Mouse (Mus musculus): ENCODE measurements at regions not wholly inside any gene's neighbourhood (a gene's known extent, or its start where the extent isn't known, plus 50 kb on each side); places are given as distances from the start of the nearest gene placed in this dataset.

DNA sequence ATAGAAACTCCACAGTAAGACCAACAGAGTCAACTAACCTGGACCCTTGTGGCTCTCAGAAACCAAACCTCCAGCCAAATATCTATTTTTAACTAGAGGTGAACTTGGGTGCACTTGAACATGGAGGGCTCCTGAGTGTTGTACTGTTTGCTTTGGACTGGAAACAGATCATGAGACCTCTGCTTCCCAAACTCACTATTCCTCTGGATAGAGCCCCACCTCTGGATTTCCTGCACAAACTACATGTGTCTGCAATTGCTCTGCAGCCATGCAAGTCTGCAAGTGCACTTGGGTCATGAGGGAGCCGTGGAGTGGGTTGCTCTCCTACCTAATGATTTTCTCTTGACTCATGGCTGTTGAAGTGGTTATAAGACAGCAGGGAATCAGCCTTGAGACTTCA, 759.9 kb upstream of the Fam160b2 start:
- Histone ChIP-seq H3K9me3 (no peaks in the 10 kb centered on the region), H3K4me2 (no peak overlapping the region), H3K27ac (replicated peaks) (no peak overlapping the region), H3K9ac (no peak overlapping the region), H3K27me3 (replicated peaks) (no peaks in the 10 kb centered on the region), H3K4me3 (no peak overlapping the region), H3K36me3 (no peaks in the 10 kb centered on the region), H3K4me1 (no peaks in the 10 kb centered on the region)
- ATAC-seq (ENCODE audit: extremely low read depth, insufficient number of reproducible peaks, low FRiP score, low TSS enrichment), result no peak
- WGBS, result 76% methylated on average over 1 of the region's 1 CpGs

DNA sequence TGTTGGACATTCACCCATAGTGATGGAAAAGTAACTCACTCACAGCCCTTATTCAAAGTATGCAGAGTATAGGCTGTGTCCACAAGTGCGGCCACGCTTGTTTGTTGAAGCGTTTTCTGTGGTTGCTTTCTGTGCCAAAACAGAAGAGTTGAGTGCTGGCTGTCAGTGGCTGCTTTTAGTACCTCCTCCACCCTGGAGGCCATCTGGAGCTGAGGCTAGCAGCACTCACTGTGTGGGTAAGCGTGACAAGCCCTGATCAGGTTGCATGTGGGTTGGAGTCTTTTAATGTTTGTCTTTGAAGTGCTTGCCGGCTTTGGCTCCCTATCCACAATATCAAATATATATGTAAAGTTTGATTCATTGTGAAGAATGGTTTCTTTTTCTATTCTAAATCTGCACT, 738.6 kb upstream of the Fam160b2 start:
- Histone ChIP-seq H3K36me3 (no peaks in the 10 kb centered on the region), H3K4me3 (no peak overlapping the region), H3K4me2 (no peak overlapping the region), H3K27ac (replicated peaks) (no peak overlapping the region), H3K9me3 (no peaks in the 10 kb centered on the region), H3K27me3 (replicated peaks) (no peaks in the 10 kb centered on the region), H3K4me1 (no peaks in the 10 kb centered on the region), H3K9ac (no peak overlapping the region)
- WGBS, result 74% methylated on average over 5 of the region's 5 CpGs
- ATAC-seq (ENCODE audit: extremely low read depth, insufficient number of reproducible peaks, low FRiP score, low TSS enrichment), result no peak

DNA sequence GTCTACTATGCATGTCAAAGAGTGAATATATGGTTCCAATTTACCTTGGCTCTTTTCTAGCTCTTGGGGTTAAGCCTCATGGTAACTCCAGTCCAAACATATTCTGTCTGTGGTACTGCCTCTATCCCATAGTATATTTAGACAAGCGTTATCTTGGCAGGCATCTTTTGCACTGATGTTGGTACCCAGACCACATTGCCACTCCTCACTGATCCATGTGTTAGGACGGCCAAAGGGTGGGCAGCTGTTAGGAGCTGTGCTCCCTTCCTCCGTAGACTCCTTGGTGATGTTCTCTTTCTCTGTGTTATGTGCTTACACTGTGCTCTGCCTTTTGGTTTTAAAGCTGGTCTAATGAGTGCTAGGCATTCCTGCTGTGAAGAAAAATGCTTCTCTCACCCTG, 737.3 kb upstream of the Fam160b2 start:
- WGBS, result 75% methylated on average over 3 of the region's 3 CpGs
- no peak overlapping the region for H3K4me3 ChIP-seq

DNA sequence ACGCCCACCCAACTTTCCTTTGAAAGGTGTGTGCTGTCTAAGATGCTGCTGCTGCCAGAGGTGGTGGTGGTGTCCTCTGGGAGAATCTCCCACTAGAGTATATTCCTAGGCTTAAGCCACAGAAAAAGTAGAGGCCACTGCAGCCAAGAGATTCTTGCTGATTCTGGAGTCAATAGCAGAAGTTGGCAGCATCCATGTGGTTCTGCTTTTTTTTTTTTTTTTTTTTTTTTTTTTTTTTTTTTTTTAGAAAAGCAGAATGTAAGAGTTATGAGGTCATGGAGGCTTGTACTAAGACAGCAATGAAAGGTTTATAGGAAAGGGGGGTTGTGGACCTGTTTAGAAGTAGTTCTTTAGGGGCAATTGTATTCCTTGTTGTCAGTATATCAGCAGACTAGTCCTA, 734.4 kb upstream of the Fam160b2 start:
- H3K36me3 ChIP-seq, result no peaks in the 10 kb centered on the region
- H3K9ac ChIP-seq, result no peak overlapping the region
- H3K4me1 ChIP-seq, result no peaks in the 10 kb centered on the region
- no peak for ATAC-seq (ENCODE audit: extremely low read depth, insufficient number of reproducible peaks, low FRiP score, low TSS enrichment)
- no peak overlapping the region for H3K4me2 ChIP-seq
- no peaks in the 10 kb centered on the region for H3K27me3 ChIP-seq (replicated peaks)
- no peak overlapping the region for H3K4me3 ChIP-seq
- H3K9me3 ChIP-seq, result no peaks in the 10 kb centered on the region
- WGBS, result 69% methylated on average over 1 of the region's 1 CpGs
- no peak overlapping the region for H3K27ac ChIP-seq (replicated peaks)

More for the DNA sequence above, 737.3 kb upstream of the Fam160b2 start:
- H3K4me2 ChIP-seq, result no peak overlapping the region
- H3K36me3 ChIP-seq, result no peaks in the 10 kb centered on the region
- no peak overlapping the region for H3K27ac ChIP-seq (replicated peaks)
- H3K27me3 ChIP-seq (replicated peaks), result no peaks in the 10 kb centered on the region
- ATAC-seq (ENCODE audit: extremely low read depth, insufficient number of reproducible peaks, low FRiP score, low TSS enrichment), result no peak
- no peaks in the 10 kb centered on the region for H3K4me1 ChIP-seq
- no peaks in the 10 kb centered on the region for H3K9me3 ChIP-seq
- H3K9ac ChIP-seq, result no peak overlapping the region

DNA sequence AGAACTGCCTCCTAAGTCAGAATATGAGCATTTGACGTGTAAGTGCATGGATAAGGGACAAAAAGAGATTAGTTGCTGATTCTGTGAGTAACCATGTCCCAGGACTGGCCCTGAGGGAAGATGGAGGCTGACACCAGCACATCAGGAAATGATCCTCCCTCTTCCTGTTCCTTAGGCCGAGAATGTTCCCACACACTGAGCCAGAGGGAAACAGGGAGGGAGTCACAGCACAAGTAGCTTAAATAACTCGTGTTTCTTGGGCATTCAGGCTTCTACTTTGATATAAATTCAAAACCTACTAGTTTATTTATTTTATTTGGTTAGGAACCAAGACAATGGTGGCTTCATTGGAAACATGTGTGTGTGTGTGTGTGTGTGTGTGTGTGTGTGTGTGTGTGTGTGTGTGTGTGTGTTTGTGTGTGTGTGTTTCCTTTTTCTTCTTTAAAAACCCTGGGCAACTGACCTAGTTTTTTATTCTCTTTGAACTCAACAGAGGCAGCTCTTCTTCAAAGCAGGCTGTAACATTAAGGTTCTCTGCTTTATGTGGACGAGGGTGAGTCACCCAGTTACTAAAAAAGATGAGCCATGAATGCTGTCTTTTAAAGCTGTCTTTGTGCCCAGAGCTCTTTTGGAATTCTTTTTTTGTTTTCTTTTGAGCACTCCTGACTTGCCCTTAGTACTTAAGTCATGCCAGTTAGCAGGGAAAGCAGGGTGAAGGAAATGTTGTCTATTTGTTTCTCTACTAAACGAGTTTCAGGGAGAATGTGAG, 730.4 kb upstream of the Fam160b2 start:
- no peak overlapping the region for H3K4me2 ChIP-seq
- 0 out of 2 replicates have a peak, but pooled peaks cover 6% of the 10 kb centered on the region for H3K9me3 ChIP-seq
- no peaks in the 10 kb centered on the region for H3K4me1 ChIP-seq
- no peak for ATAC-seq (ENCODE audit: extremely low read depth, insufficient number of reproducible peaks, low FRiP score, low TSS enrichment)
- no peak overlapping the region for H3K27ac ChIP-seq (replicated peaks)
- no peaks in the 10 kb centered on the region for H3K36me3 ChIP-seq
- H3K9ac ChIP-seq, result no peak overlapping the region
- H3K4me3 ChIP-seq, result no peak overlapping the region
- WGBS, result 45% methylated on average over 5 of the region's 5 CpGs
- no peaks in the 10 kb centered on the region for H3K27me3 ChIP-seq (replicated peaks)

DNA sequence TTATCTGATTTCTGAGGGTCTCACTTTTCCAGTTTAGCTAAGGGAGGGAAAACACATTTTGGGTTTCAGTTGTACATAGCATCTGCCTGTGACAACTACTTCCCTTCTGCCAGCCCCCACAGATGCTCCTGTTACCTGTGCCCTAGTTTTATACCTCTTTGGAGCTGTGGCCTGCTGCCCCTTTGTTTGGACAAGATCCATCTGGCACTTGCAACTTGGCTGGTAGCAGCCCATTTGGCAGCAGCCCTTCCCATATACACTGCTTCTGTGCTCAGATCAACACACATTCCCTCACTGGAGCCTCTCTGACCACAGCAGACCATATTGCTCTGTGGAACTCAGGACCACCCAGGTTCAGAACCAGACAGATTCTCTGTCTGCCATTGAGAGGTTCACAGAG, 728.0 kb upstream of the Fam160b2 start:
- no peak for ATAC-seq (ENCODE audit: extremely low read depth, insufficient number of reproducible peaks, low FRiP score, low TSS enrichment)
- no peak overlapping the region for H3K4me3 ChIP-seq

DNA sequence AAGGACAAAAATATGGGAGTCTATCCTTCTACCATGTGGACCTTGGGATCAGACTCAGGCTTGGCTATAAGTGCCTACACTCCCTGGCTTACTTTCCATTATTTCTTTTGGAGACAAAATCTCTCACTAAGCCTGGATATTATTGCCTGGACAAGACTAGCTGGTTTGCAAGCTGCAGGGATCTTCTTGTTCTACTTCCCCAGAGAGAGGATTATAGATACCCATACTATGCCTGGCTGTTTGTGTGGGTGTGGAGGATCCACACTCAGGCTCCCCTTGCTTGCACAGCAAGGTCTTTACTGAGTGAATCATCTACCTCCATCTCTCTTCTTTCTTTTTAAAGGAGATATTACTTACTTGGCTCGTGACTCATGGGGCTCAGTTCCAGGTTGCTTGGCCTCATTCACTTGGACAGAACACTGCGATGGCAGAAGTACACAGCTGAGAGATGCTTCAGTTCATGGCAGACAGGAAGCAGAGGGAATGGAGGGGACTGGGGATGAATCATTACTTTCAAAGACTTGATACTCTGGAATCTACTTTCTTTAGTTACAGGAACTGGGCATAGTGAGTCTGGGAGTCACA, 727.0 kb upstream of the Fam160b2 start:
- no peaks in the 10 kb centered on the region for H3K36me3 ChIP-seq
- ATAC-seq (ENCODE audit: extremely low read depth, insufficient number of reproducible peaks, low FRiP score, low TSS enrichment), result no peak
- WGBS, result 79% methylated on average over 2 of the region's 2 CpGs
- no peak overlapping the region for H3K4me3 ChIP-seq
- 0 out of 2 replicates have a peak, but pooled peaks cover 6% of the 10 kb centered on the region for H3K9me3 ChIP-seq
- no peak overlapping the region for H3K9ac ChIP-seq
- H3K27me3 ChIP-seq (replicated peaks), result no peaks in the 10 kb centered on the region
- H3K27ac ChIP-seq (replicated peaks), result no peak overlapping the region
- no peaks in the 10 kb centered on the region for H3K4me1 ChIP-seq
- no peak overlapping the region for H3K4me2 ChIP-seq

More for the DNA sequence above, 728.0 kb upstream of the Fam160b2 start:
- H3K4me2 ChIP-seq, result no peak overlapping the region
- no peaks in the 10 kb centered on the region for H3K27me3 ChIP-seq (replicated peaks)
- no peaks in the 10 kb centered on the region for H3K4me1 ChIP-seq
- H3K9me3 ChIP-seq, result 0 out of 2 replicates have a peak, but pooled peaks cover 6% of the 10 kb centered on the region
- H3K9ac ChIP-seq, result no peak overlapping the region
- H3K27ac ChIP-seq (replicated peaks), result no peak overlapping the region
- no peaks in the 10 kb centered on the region for H3K36me3 ChIP-seq

DNA sequence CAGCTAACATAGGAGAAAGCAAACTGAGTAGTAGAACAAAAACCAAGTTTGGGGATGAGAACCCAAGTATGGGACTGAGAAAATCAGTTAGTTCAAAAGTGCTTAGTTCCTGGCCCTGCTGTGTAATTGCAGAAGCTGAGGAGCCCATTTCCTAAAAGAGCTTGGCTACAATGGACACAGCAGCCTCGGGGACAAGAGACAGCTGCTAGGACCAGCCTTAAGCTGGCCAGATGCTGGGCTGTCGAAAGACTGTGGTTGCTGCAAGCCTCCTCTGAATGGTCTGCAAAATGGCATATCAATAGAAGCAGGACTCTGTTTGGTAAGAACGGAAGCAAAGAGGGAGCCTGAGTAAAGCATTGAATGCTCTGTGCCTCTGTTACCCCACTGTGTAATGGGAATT, 715.6 kb upstream of the Fam160b2 start:
- Histone ChIP-seq H3K4me3 (no peak overlapping the region), H3K27me3 (replicated peaks) (no peaks in the 10 kb centered on the region), H3K27ac (replicated peaks) (no peak overlapping the region), H3K4me1 (no peaks in the 10 kb centered on the region), H3K9me3 (no peaks in the 10 kb centered on the region), H3K9ac (no peak overlapping the region), H3K36me3 (no peaks in the 10 kb centered on the region), H3K4me2 (no peak overlapping the region)
- WGBS, result 57% methylated on average over 3 of the region's 3 CpGs
- ATAC-seq (ENCODE audit: extremely low read depth, insufficient number of reproducible peaks, low FRiP score, low TSS enrichment), result no peak

DNA sequence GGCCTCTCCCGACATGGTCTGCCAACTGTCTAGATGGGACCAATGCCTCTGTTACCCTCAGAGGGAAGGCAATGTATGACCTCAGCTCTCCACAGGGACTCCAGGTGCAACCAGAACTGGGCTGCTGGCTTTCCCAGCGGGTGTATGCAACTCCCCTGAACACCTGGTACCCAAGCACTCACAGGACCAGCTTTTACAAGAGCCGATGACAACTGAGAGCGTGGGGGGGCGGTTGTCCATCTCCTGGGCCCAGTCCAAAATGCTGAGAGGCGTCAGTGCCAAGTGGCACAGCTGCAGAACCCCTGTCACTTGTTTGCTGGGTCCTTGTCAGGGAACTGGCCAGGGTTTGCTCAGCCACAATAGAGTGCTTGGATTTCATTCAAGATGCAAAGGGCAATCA, 700.1 kb upstream of the Fam160b2 start:
- peaks cover 8% of the 10 kb centered on the region for H3K4me1 ChIP-seq
- H3K9ac ChIP-seq, result no peak overlapping the region
- H3K4me3 ChIP-seq, result no peak overlapping the region
- no peak overlapping the region for H3K27ac ChIP-seq (replicated peaks)
- WGBS, result 62% methylated on average over 6 of the region's 6 CpGs
- H3K27me3 ChIP-seq (replicated peaks), result no peaks in the 10 kb centered on the region
- ATAC-seq (ENCODE audit: extremely low read depth, insufficient number of reproducible peaks, low FRiP score, low TSS enrichment), result no peak
- no peaks in the 10 kb centered on the region for H3K36me3 ChIP-seq
- H3K4me2 ChIP-seq, result no peak overlapping the region
- no peaks in the 10 kb centered on the region for H3K9me3 ChIP-seq

DNA sequence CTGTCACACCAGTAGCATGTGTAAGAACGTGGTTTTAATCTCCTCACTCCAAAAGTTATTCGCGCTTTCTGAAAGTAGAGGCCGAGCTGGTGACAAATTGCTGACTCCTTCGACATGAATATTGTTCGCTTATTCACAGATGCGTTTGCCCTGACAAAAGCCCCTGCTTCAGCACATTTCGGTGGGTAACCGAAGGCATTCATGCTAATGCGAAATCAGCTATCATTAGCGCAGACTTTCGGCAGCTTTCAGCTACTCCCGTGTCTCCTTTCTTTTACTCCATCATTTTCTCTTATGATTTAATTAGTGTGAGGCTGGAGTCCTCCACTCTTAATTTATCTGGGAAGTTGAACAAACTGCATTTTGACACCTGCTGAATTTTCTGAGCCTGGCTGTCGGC, 681.9 kb upstream of the Fam160b2 start:
- Histone ChIP-seq H3K4me3 (no peak overlapping the region), H3K36me3 (no peaks in the 10 kb centered on the region)

DNA sequence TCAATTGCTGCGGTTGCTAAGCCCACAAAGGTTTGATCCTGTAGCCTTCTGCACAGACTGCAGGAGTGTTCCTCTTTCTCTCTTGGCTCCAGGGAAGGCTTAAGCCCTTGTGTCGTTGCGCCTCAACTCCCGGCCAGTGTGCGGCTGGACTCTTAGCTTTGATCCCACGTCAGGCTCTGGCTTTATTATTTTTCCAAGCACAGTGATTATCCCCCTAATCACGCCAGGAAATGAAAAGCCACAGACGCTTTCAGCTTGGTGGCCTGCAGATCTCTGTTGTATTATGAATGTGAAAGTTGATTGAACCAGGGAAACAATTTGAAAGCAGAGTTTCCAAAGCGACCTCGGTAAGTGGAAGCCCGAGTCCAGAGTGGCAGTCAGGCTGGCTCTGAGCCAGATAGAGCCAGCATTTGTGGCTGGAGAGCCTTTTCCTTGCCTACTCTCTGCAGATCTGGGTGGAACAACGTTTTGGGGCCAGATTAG, 676.7 kb upstream of the Fam160b2 start:
- ATAC-seq (ENCODE audit: extremely low read depth, insufficient number of reproducible peaks, low FRiP score, low TSS enrichment), result no peak
- H3K4me2 ChIP-seq, result peak overlapping the region; percentile 49

More for the DNA sequence above, 681.9 kb upstream of the Fam160b2 start:
- WGBS, result 82% methylated on average over 14 of the region's 14 CpGs
- no peak for ATAC-seq (ENCODE audit: extremely low read depth, insufficient number of reproducible peaks, low FRiP score, low TSS enrichment)
- Histone ChIP-seq H3K4me1 (0 out of 2 replicates have a peak, but pooled peaks cover 2% of the 10 kb centered on the region), H3K4me2 (no peak overlapping the region), H3K27ac (replicated peaks) (no peak overlapping the region), H3K27me3 (replicated peaks) (no peaks in the 10 kb centered on the region), H3K9ac (no peak overlapping the region), H3K9me3 (no peaks in the 10 kb centered on the region)

DNA sequence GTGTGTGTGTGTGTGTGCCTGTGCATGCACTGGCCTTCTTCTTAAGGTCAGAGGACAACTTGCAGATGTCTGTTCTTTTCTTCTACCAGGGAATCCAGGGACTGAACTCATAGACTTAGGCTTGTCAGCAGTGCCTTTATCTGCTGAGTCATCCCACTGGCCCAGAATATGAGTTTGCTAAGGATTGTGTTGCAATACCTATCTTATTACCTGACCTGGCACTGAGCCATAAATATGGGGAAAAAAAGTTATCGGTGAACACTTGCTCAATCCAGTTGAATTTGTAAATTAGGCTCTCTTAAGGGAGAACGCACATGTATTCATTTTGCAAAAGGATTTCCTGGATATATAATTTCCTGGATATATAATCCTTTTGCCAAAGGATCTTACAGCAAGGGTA, 672.8 kb upstream of the Fam160b2 start:
- Histone ChIP-seq H3K4me2 (no peak overlapping the region), H3K9me3 (no peaks in the 10 kb centered on the region), H3K27ac (replicated peaks) (no peak overlapping the region), H3K4me3 (no peak overlapping the region), H3K9ac (no peak overlapping the region), H3K36me3 (no peaks in the 10 kb centered on the region), H3K27me3 (replicated peaks) (no peaks in the 10 kb centered on the region), H3K4me1 (0 out of 2 replicates have a peak, but pooled peaks cover 3% of the 10 kb centered on the region)
- ATAC-seq (ENCODE audit: extremely low read depth, insufficient number of reproducible peaks, low FRiP score, low TSS enrichment), result no peak
- 88% methylated on average over 2 of the region's 2 CpGs for WGBS

More for the DNA sequence above, 676.7 kb upstream of the Fam160b2 start:
- Histone ChIP-seq H3K36me3 (no peaks in the 10 kb centered on the region), H3K4me1 (0 out of 2 replicates have a peak, but pooled peaks cover 3% of the 10 kb centered on the region), H3K4me3 (peak overlapping the region; percentile 26), H3K9me3 (no peaks in the 10 kb centered on the region), H3K9ac (0 out of 2 replicates have a peak overlapping the region, but pooled peaks have one; percentile 19), H3K27me3 (replicated peaks) (no peaks in the 10 kb centered on the region), H3K27ac (replicated peaks) (no peak overlapping the region)
- WGBS, result 43% methylated on average over 12 of the region's 12 CpGs
